13 mouse cellular contexts compared by ENCODE assay signal in the genomic region with DNA sequence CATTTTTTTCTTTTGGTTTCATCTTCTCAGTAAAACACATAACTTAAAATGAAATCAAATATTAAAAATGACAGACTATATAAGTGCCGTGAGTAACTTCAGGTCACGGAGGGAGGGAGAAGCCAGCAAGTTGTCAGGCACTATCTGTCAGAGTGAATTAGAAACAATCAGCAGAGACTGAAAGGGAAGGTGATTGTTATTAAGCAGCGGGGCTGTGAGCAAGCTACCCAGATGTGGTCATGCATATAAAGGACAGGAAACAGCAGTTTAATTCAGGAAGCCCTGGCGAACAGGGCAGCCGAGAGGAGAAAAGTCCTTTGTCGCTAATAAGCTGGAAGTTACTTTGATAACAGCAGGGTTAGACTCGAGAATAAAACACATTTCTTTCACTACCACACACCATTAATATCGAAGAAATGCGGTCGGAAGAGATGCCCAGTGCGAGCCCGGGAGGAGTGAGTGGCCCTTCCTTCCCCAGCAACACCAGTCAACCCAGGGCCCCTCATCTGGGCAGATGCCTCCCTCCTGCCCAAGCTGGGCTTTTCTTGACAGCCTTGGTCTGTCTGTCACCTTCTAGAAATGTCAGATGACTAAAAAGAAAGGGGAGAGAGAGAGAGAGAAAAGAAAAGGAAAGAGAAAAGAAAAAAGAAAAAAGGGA.
DNase-seq lines count a peak whose midpoint lies in the region; ATAC-seq and TF ChIP-seq lines count a peak whose summit lies in the region.
"Had no signal": no experiment of that assay in that cellular context is flagged by ENCODE, and none has a peak within 500 bp of the region (broad histone marks: within the 10 kb centered on the region; RNA-seq: fewer than 3 reads in every experiment).

No protein-coding gene starts in this region.

- H3K4me2 ChIP-seq in kidney, postnatal 0 days (ENCODE audit: low read length), result peak overlapping the region; percentile 6; the same call in 1 of the 2 replicates
- H3K4me2 ChIP-seq in kidney, embryonic 14.5 days (replicated peaks; ENCODE audit: low read depth, low read length), result no peak overlapping the region
- no peak overlapping the region for H3K4me2 ChIP-seq in stomach, postnatal 0 days (replicated peaks; ENCODE audit: low read depth)
- H3K4me2 ChIP-seq: embryonic facial prominence, embryonic 15.5 days; limb, embryonic 15.5 days had no signal

- 32% methylated on average over 12 of the region's 12 CpGs for WGBS in kidney, postnatal 0 days
- WGBS in kidney, embryonic 14.5 days, result 42% methylated on average over 12 of the region's 12 CpGs
- 56% methylated on average over 12 of the region's 12 CpGs for WGBS in stomach, postnatal 0 days

- TF ChIP-seq EP300 in stomach, postnatal 0 days (optimal IDR thresholded peaks at IDR 0.05), result no peak

- no peak overlapping the region for H3K27ac ChIP-seq in kidney, postnatal 0 days
- no peak overlapping the region for H3K27ac ChIP-seq in kidney, embryonic 14.5 days (ENCODE audit: low read depth, low read length)
- no peak overlapping the region for H3K27ac ChIP-seq in stomach, postnatal 0 days (replicated peaks)
- H3K27ac ChIP-seq: embryonic facial prominence, embryonic 15.5 days; limb, embryonic 15.5 days had no signal

- H3K9ac ChIP-seq in kidney, postnatal 0 days (ENCODE audit: low read depth, low read length), result no peak overlapping the region
- no peak overlapping the region for H3K9ac ChIP-seq in kidney, embryonic 14.5 days (ENCODE audit: low read depth, low read length)
- no peak overlapping the region for H3K9ac ChIP-seq in stomach, postnatal 0 days (ENCODE audit: low read length)
- H3K9ac ChIP-seq: embryonic facial prominence, embryonic 15.5 days; limb, embryonic 15.5 days had no signal

- no peak overlapping the region for H3K4me3 ChIP-seq in kidney, postnatal 0 days (replicated peaks; ENCODE audit: low read depth, low read length)
- H3K4me3 ChIP-seq in kidney, embryonic 14.5 days (ENCODE audit: low read length), result no peak overlapping the region
- H3K4me3 ChIP-seq in stomach, postnatal 0 days (ENCODE audit: low read depth, low read length), result no peak overlapping the region
- H3K4me3 ChIP-seq: embryonic facial prominence, embryonic 15.5 days; limb, embryonic 15.5 days had no signal

- ATAC-seq in kidney, postnatal 0 days (replicated peaks; ENCODE audit: low FRiP score, low read depth), result no peak
- no peak for ATAC-seq in kidney, embryonic 14.5 days (ENCODE audit: low FRiP score, low TSS enrichment)
- peak; percentile 68 for ATAC-seq in megakaryocyte progenitor cell, adult 5-6 weeks (replicated peaks; ENCODE audit: poor library complexity)
- no peak for ATAC-seq in stomach, postnatal 0 days (ENCODE audit: low FRiP score, low TSS enrichment)

- DNase-seq in kidney, postnatal 0 days (ENCODE audit: low spot score), result peak; percentile 36
- peak; percentile 30 for DNase-seq in embryo, embryonic 11 days
- DNase-seq in forelimb bud, embryonic 11.5 days (ENCODE audit: low read depth, low spot score), result peak; percentile 43
- no peak for DNase-seq in stomach, postnatal 0 days (ENCODE audit: low spot score)
- DNase-seq in ovary, postnatal 14 days (ENCODE audit: low spot score), result no peak
- DNase-seq: adrenal gland, postnatal 14 days; gastrocnemius, postnatal 10 days; kidney, adult 2 months had no signal

- TF ChIP-seq CTCF in kidney, postnatal 0 days (IDR thresholded peaks at IDR 0.05; ENCODE audit: low read depth), result no peak
- TF ChIP-seq CTCF in stomach, postnatal 0 days (IDR thresholded peaks at IDR 0.05; ENCODE audit: low read depth), result no peak

- no peaks in the 10 kb centered on the region for H3K36me3 ChIP-seq in kidney, postnatal 0 days (ENCODE audit: insufficient read depth, low read length)
- H3K36me3 ChIP-seq in kidney, embryonic 14.5 days (ENCODE audit: control insufficient read depth, insufficient read depth, low read length), result no peaks in the 10 kb centered on the region
- no peaks in the 10 kb centered on the region for H3K36me3 ChIP-seq in stomach, postnatal 0 days (ENCODE audit: control insufficient read depth, insufficient read depth, low read length)
- H3K36me3 ChIP-seq: embryonic facial prominence, embryonic 15.5 days; limb, embryonic 15.5 days had no signal

- no peaks in the 10 kb centered on the region for H3K27me3 ChIP-seq in kidney, postnatal 0 days (ENCODE audit: insufficient read depth, low read length)
- no peaks in the 10 kb centered on the region for H3K27me3 ChIP-seq in kidney, embryonic 14.5 days (ENCODE audit: control insufficient read depth, insufficient read depth, low read length)
- no peaks in the 10 kb centered on the region for H3K27me3 ChIP-seq in stomach, postnatal 0 days (ENCODE audit: control insufficient read depth, insufficient read depth, low read length)
- H3K27me3 ChIP-seq: CH12.LX; embryonic facial prominence, embryonic 15.5 days; limb, embryonic 15.5 days had no signal

- no peaks in the 10 kb centered on the region for H3K4me1 ChIP-seq in kidney, postnatal 0 days (replicated peaks; ENCODE audit: insufficient read depth, low read length)
- H3K4me1 ChIP-seq in kidney, embryonic 14.5 days (ENCODE audit: control insufficient read depth, insufficient read depth, low read length), result 0 out of 2 replicates have a peak, but pooled peaks cover 2% of the 10 kb centered on the region
- H3K4me1 ChIP-seq in stomach, postnatal 0 days (replicated peaks; ENCODE audit: control insufficient read depth, insufficient read depth), result no peaks in the 10 kb centered on the region

- H3K9me3 ChIP-seq in kidney, postnatal 0 days (replicated peaks; ENCODE audit: low read length), result no peaks in the 10 kb centered on the region
- H3K9me3 ChIP-seq in kidney, embryonic 14.5 days (ENCODE audit: control insufficient read depth, low read length), result peaks cover 4% of the 10 kb centered on the region; the same call in 1 of the 2 replicates
- no peaks in the 10 kb centered on the region for H3K9me3 ChIP-seq in stomach, postnatal 0 days (ENCODE audit: control insufficient read depth, low read length)
- H3K9me3 ChIP-seq: limb, embryonic 15.5 days had no signal

Comparison
In these comparisons a context has a peak if more than half of its experiments do, and no peak if none do; other contexts are left out.
1. DNase-seq: peak in kidney, postnatal 0 days (single experiment), embryo, embryonic 11 days (single experiment) and forelimb bud, embryonic 11.5 days (single experiment); none in stomach, postnatal 0 days (single experiment) and ovary, postnatal 14 days (single experiment).